8 mouse cellular contexts compared by ENCODE assay signal in the genomic region with DNA sequence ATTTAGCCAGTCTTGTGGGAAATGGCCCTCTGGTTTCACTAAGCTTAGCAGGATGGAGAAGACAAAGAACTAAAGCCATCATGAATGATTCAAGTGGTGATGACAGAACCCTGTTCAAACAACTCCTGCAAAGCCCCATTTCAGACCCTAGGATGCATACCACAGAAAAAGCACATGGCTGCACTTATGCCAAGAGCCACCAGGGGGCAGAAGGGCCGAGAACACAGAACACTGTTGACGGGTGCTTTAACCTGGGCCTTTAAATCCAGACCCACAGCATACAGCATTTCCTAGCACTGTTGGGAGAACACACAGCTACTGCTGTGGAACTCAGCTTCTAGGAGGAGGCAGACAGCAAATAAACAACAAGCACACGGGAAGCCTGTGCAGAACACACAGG. TPM values are rescaled to one million over a fixed set of nuclear protein-coding genes. Genes with fewer than 3 reads are reported as not detected.
DNase-seq lines count a peak whose midpoint lies in the region; ATAC-seq lines count a peak whose summit lies in the region.

No protein-coding gene starts in this region.

- no peak overlapping the region for H3K4me2 ChIP-seq in hindbrain, embryonic 11.5 days (replicated peaks; ENCODE audit: low read depth, low read length)
- no peak overlapping the region for H3K4me2 ChIP-seq in hindbrain, embryonic 12.5 days (replicated peaks)
- H3K4me2 ChIP-seq in liver, embryonic 15.5 days = no peak overlapping the region

- no peaks in the 10 kb centered on the region for H3K27me3 ChIP-seq in hindbrain, embryonic 11.5 days (ENCODE audit: control insufficient read depth, insufficient read depth, low read length)
- no peaks in the 10 kb centered on the region for H3K27me3 ChIP-seq in hindbrain, embryonic 12.5 days
- H3K27me3 ChIP-seq in liver, embryonic 15.5 days = no peaks in the 10 kb centered on the region

- no peak overlapping the region for H3K4me3 ChIP-seq in hindbrain, embryonic 11.5 days (ENCODE audit: low read depth, low read length)
- H3K4me3 ChIP-seq in hindbrain, embryonic 12.5 days = no peak overlapping the region
- no peak overlapping the region for H3K4me3 ChIP-seq in liver, embryonic 15.5 days (replicated peaks)

- no peak overlapping the region for H3K27ac ChIP-seq in hindbrain, embryonic 11.5 days (ENCODE audit: low read depth, low read length)
- H3K27ac ChIP-seq in hindbrain, embryonic 12.5 days = no peak overlapping the region
- peak overlapping the region; percentile 70; the same call in 1 of the 2 replicates for H3K27ac ChIP-seq in liver, embryonic 15.5 days (replicated peaks)

- H3K9ac ChIP-seq in hindbrain, embryonic 11.5 days (ENCODE audit: low read depth, low read length) = no peak overlapping the region
- H3K9ac ChIP-seq in hindbrain, embryonic 12.5 days = no peak overlapping the region
- no peak overlapping the region for H3K9ac ChIP-seq in liver, embryonic 15.5 days

- H3K4me1 ChIP-seq in hindbrain, embryonic 11.5 days (replicated peaks; ENCODE audit: control insufficient read depth, insufficient read depth, low read length) = no peaks in the 10 kb centered on the region
- no peaks in the 10 kb centered on the region for H3K4me1 ChIP-seq in hindbrain, embryonic 12.5 days
- peaks cover 5% of the 10 kb centered on the region; the same call in 1 of the 2 replicates for H3K4me1 ChIP-seq in liver, embryonic 15.5 days (replicated peaks)

- 0 out of 2 replicates have a peak, but pooled peaks have one; percentile 43 for ATAC-seq in hindbrain, embryonic 11.5 days (ENCODE audit: low FRiP score)
- no peak for ATAC-seq in hindbrain, embryonic 12.5 days (ENCODE audit: low FRiP score)
- ATAC-seq in liver, embryonic 15.5 days (ENCODE audit: insufficient read depth) = peak; percentile 68; the same call in 1 of the 2 replicates

- H3K9me3 ChIP-seq in hindbrain, embryonic 11.5 days (ENCODE audit: control insufficient read depth, low read length) = no peaks in the 10 kb centered on the region
- no peaks in the 10 kb centered on the region for H3K9me3 ChIP-seq in hindbrain, embryonic 12.5 days (replicated peaks)
- H3K9me3 ChIP-seq in liver, embryonic 15.5 days (replicated peaks) = no peaks in the 10 kb centered on the region

- 28% methylated on average over 3 of the region's 3 CpGs for WGBS in hindbrain, embryonic 11.5 days
- WGBS in hindbrain, embryonic 12.5 days = 39% methylated on average over 3 of the region's 3 CpGs
- WGBS in liver, embryonic 15.5 days (ENCODE audit: insufficient replicate concordance) = 20% methylated on average over 3 of the region's 3 CpGs

- peak; percentile 85 for DNase-seq in hindbrain, embryonic 11.5 days (ENCODE audit: low spot score)
- DNase-seq in R1 (ENCODE audit: low read depth, low spot score) = peak; percentile 87
- peak; percentile 31 for DNase-seq in cerebellum, adult 9-11 months
- peak; percentile 12 to 20 for DNase-seq in gastrocnemius, adult 8-10 months (ENCODE audit: low spot score in 2 of 2)
- DNase-seq in kidney, postnatal 10 days = peak; percentile 74
- peak; percentile 60 for DNase-seq in right cerebral cortex, postnatal 14 days

- H3K36me3 ChIP-seq in hindbrain, embryonic 11.5 days (ENCODE audit: control insufficient read depth, insufficient read depth, low read length) = peaks cover 7% of the 10 kb centered on the region; the same call in 1 of the 2 replicates
- H3K36me3 ChIP-seq in hindbrain, embryonic 12.5 days = peaks cover 78% of the 10 kb centered on the region
- H3K36me3 ChIP-seq in liver, embryonic 15.5 days (replicated peaks) = peaks cover 79% of the 10 kb centered on the region

RNA-seq across cellular contexts. Expression of a gene that starts 27.6 kb away (rescaled TPM):
- 36.7 and 39.7 TPM in 2 replicates for polyA plus RNA-seq in hindbrain, embryonic 11.5 days (2014; fragmentation: Nextera tagmentation; extraction: Ambion mirVana)
- polyA plus RNA-seq in hindbrain, embryonic 12.5 days (2016; fragmentation: Nextera tagmentation; extraction: Ambion mirVana) = 40.3 and 43.3 TPM in 2 replicates
- 10 to 100 TPM; 11.6 to 14.1 (median 12.9) TPM for total RNA-seq in gastrocnemius, adult 8-10 months (2022)
- polyA plus RNA-seq in liver, embryonic 15.5 days (2015; fragmentation: Nextera tagmentation; extraction: Ambion mirVana) = 9.4 and 11.7 TPM in 2 replicates

Comparison
In these comparisons a context has a peak if more than half of its experiments do, and no peak if none do; other contexts are left out.
1. DNase-seq: peak in every context shown above with its lines; median percentile 87 in R1; 85 in hindbrain, embryonic 11.5 days; 74 in kidney, postnatal 10 days; 60 in right cerebral cortex, postnatal 14 days; 31 in cerebellum, adult 9-11 months; 16 in gastrocnemius, adult 8-10 months.